Mouse (Mus musculus): ENCODE measurements around the gene Gm10521. TPM values are rescaled to one million over a fixed set of nuclear protein-coding genes. Genes with fewer than 3 reads are reported as not detected.
"Not testable (repeated sequence)": the region's sequence is repeated elsewhere in the genome, so short reads cannot be mapped to it uniquely, and the experiment has no call there.

Gm10521 gene
- under 1 TPM; 0.12 to 0.18 TPM for total RNA-seq (2021)
- long read RNA-seq, experiment 1: 0 reads
- long read RNA-seq, experiment 2: 0 reads

DNA sequence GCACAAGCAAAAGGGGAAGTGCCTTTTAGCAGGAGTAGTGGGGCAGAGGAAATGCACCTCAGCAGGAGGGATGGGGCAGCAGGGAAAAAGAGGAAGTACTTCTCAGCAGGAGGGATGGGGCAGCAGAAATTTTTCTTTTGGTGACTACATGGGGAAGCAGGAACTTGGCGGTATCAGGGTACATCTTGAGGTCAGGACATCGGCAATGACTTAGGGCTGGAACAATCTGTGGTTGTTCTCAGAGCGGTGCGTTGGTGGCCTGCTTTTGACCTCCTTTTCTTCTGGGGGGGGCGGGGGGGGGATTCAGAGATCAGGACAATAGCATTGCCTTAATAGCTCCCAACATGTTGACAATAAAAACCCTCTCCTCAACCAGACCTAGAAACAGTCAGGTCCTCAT is at the start of gene Gm10521:
Gene Gm10521 (plus strand): TSS at position 301 of the 400 bp plus-strand sequence.
- not testable (repeated sequence) for H3K4me3 ChIP-seq; H3K27ac ChIP-seq; DNase-seq (ENCODE audit: low spot score in 2 of 2)

DNA sequence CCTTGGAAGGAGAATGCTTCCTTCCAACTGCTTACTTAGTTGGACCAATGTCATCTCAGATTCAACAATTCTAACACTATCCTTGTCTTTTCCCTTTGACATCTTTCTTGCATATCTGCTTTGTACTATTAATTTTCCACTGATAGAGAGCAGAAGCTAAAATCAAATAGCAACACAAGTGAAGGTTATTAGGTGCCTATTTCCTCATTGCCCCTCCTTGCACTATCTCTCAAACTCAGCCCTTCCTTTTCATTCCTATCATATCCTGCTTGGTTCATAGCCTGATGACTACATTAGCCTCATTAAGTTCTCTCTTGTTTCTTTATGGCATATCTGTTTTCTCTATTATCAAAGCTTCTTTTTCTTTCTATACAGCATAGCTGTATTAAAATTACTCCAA is 47.3 kb upstream of the Gm10521 start:
- no peak for DNase-seq (ENCODE audit: low spot score in 2 of 2)
- Histone ChIP-seq H3K4me3 (no peak overlapping the region), H3K27ac (no peak overlapping the region)
- TF ChIP-seq CTCF (conservative IDR thresholded peaks at IDR 0.05): no peak

DNA sequence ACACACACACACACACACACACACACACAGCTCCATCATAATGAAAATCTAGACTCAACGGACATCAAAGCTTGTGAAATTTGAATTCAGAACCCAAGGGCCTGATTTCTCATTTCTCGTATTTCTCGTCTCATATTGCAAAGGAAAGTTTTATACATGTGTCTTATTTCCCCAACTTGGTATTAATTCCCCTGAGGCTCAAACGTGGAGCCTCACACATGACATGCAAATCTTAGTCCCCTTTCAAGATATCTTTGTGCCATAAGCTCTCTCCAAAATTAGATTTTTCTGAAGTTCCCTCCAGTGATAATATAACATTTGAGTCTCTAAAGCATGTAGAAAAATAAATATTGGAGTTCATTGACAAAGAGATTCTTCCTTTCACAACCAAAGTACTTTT is 46.7 kb upstream of the Gm10521 start:
- no peak for TF ChIP-seq CTCF (conservative IDR thresholded peaks at IDR 0.05)

GRCm38 (mm10) chr1:171849454-171849853 is 46.0 kb upstream of the Gm10521 start:
- no peak for TF ChIP-seq CTCF (conservative IDR thresholded peaks at IDR 0.05)
- Histone ChIP-seq H3K4me3 (no peak overlapping the region), H3K27ac (no peak overlapping the region)
- DNase-seq (ENCODE audit: low spot score in 2 of 2): no peak

More for the DNA sequence above, 46.7 kb upstream of the Gm10521 start:
- H3K27ac ChIP-seq: no peak overlapping the region
- no peak for DNase-seq (ENCODE audit: low spot score in 2 of 2)
- no peak overlapping the region for H3K4me3 ChIP-seq

DNA sequence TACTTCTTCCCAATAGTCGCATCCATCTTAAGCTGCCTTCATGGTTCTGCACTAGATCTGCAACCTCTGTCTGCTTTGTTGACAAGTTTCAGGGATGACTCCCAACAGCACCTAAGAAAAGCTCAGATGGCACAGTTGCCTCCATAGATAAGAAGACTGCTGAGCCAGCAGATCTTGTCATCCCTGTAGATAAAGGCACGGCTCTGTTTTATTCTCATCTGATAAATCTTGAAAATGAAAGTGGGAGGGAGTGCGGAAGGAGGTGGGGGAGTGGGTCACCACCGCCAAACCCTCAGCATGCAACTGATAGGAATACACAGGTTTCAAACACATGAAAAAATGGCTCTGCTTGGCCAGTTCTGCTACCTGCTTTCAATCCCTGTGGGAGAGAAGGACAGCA is 30.0 kb upstream of the Gm10521 start:
- no peak for DNase-seq (ENCODE audit: low spot score in 2 of 2)
- no peak for TF ChIP-seq CTCF (conservative IDR thresholded peaks at IDR 0.05)
- H3K27ac ChIP-seq: no peak overlapping the region
- H3K4me3 ChIP-seq: no peak overlapping the region

GRCm38 (mm10) chr1:171886989-171887388 is 8.5 kb upstream of the Gm10521 start:
- H3K27ac ChIP-seq: no peak overlapping the region
- H3K4me3 ChIP-seq: no peak overlapping the region
- TF ChIP-seq CTCF (conservative IDR thresholded peaks at IDR 0.05): no peak
- no peak for DNase-seq (ENCODE audit: low spot score in 2 of 2)

- DNase-seq (ENCODE audit: low spot score in 2 of 2): no peak
- no peak overlapping the region for H3K4me3 ChIP-seq
- TF ChIP-seq CTCF (conservative IDR thresholded peaks at IDR 0.05): no peak
- no peak overlapping the region for H3K27ac ChIP-seq
Observed at GRCm38 (mm10) chr1:171904011-171904410, 8.5 kb downstream of the Gm10521 start.

- TF ChIP-seq CTCF (conservative IDR thresholded peaks at IDR 0.05): no peak
- no peak overlapping the region for H3K27ac ChIP-seq
- H3K4me3 ChIP-seq: no peak overlapping the region
- no peak for DNase-seq (ENCODE audit: low spot score in 2 of 2)
Observed at GRCm38 (mm10) chr1:171915638-171916458, 20.4 kb downstream of the Gm10521 start.

- no peak for TF ChIP-seq CTCF (conservative IDR thresholded peaks at IDR 0.05)
- DNase-seq (ENCODE audit: low spot score in 2 of 2): no peak
- Histone ChIP-seq H3K4me3 (no peak within 1 kb of the TSS), H3K27ac (no peak within 1 kb of the TSS)
Observed at GRCm38 (mm10) chr1:171917305-171918039, 22.0 kb downstream of the Gm10521 start, which contains the start of gene Slamf6. Gene Slamf6, plus strand, starts transcription at chr1:171917515.

- H3K4me3 ChIP-seq: no peak overlapping the region
- no peak for TF ChIP-seq CTCF (conservative IDR thresholded peaks at IDR 0.05)
- H3K27ac ChIP-seq: no peak overlapping the region
- DNase-seq (ENCODE audit: low spot score in 2 of 2): no peak
Observed at GRCm38 (mm10) chr1:171918136-171918920, 22.9 kb downstream of the Gm10521 start.

DNA sequence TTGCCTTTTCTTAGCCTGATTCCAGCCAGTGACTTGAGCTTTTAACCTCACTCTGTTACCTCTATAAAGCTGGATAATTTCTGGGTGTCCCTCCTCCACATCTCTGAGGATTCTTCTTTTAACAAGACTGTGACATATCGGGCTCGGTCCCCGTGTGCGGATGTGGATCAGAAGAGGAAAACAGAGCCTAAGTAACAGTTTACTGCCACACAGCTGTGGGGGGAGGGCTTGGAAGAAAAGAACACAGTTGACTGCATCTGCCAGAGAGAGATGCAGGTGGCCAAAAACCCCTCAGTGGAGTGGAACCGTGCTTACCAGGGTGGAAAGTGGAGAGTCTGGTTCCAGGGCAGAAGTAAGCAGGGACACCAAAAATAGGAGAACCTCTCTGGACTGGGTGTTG is 23.7 kb downstream of the Gm10521 start:
- Histone ChIP-seq H3K27ac (no peak overlapping the region), H3K4me3 (no peak overlapping the region)
- no peak for TF ChIP-seq CTCF (conservative IDR thresholded peaks at IDR 0.05)
- no peak for DNase-seq (ENCODE audit: low spot score in 2 of 2)

GRCm38 (mm10) chr1:171919901-171920510 is 24.5 kb downstream of the Gm10521 start:
- no peak overlapping the region for H3K4me3 ChIP-seq
- no peak overlapping the region for H3K27ac ChIP-seq
- no peak for DNase-seq (ENCODE audit: low spot score in 2 of 2)
- TF ChIP-seq CTCF (conservative IDR thresholded peaks at IDR 0.05): no peak
